ENCODE assay signal across 8 mouse cellular contexts in genomic region chr16:44745471-44745865, GRCm38 (mm10). TPM values are rescaled to one million over a fixed set of nuclear protein-coding genes. Genes with fewer than 3 reads are reported as not detected.
DNase-seq lines count a peak whose midpoint lies in the region; ATAC-seq and TF ChIP-seq lines count a peak whose summit lies in the region.

No protein-coding gene starts in this region.

- POLR2A ChIA-PET in Patski (lab: Charles Lee), result interaction anchor here (1.2 kb wide), 1 partner anchor 352 kb away, joined by 3 read pairs; no protein-coding TSS in a partner anchor

- CTCF ChIA-PET in Patski (lab: Charles Lee), result interaction anchor here (1.2 to 1.5 kb wide), 3 partner anchors 20 to 377 kb away, joined by 3 to 4 read pairs (median 3); no protein-coding TSS in a partner anchor

- DNase-seq in heart, adult 11 months, result no peak
- no peak for DNase-seq in Patski (ENCODE audit: low read depth, low spot score)
- DNase-seq in mesoderm, embryonic 11.5 days (ENCODE audit: low read depth, low spot score), result peak; percentile 16
- no peak for DNase-seq in left cerebral cortex, adult 8-10 months (ENCODE audit: low spot score in 2 of 2)
- DNase-seq in layer of hippocampus, adult 8-10 months (ENCODE audit: low spot score in 2 of 2), result no peak
- no peak for DNase-seq in right cerebral cortex, postnatal 14 days

- H3K4me3 ChIP-seq in heart, embryonic 16.5 days (ENCODE audit: low read length), result peak overlapping the region; percentile 91

- peak overlapping the region; percentile 73 for H3K4me2 ChIP-seq in heart, embryonic 16.5 days (ENCODE audit: low read depth, low read length)

- peaks cover 11% of the 10 kb centered on the region for H3K36me3 ChIP-seq in heart, embryonic 16.5 days (ENCODE audit: control insufficient read depth, insufficient read depth)

- WGBS in heart, embryonic 16.5 days, result 4% methylated on average over 14 of the region's 14 CpGs

- peak overlapping the region; percentile 96 for H3K27ac ChIP-seq in heart, embryonic 16.5 days (ENCODE audit: low read length)

- in situ Hi-C loops in Patski (cut with MboI; ENCODE audit: low pct_unique_long_range_greater_than_20kb), result no loop called here

- H3K9ac ChIP-seq in heart, embryonic 16.5 days (ENCODE audit: low read length), result peak overlapping the region; percentile 96

- peak; percentile 21; the same call in 1 of the 2 replicates for ATAC-seq in heart, embryonic 16.5 days (replicated peaks; ENCODE audit: extremely low read depth, insufficient read depth, low FRiP score)
- ATAC-seq in Patski, result peak; percentile 29
- 0 out of 2 replicates have a peak, but pooled peaks have one; percentile 3 for ATAC-seq in granulocyte monocyte progenitor cell, adult 5-6 weeks (replicated peaks; ENCODE audit: poor library complexity, severe bottlenecking)

- H3K9me3 ChIP-seq in heart, embryonic 16.5 days (replicated peaks; ENCODE audit: control insufficient read depth, low read length), result no peaks in the 10 kb centered on the region

- no peaks in the 10 kb centered on the region for H3K27me3 ChIP-seq in heart, embryonic 16.5 days (ENCODE audit: control insufficient read depth, insufficient read depth, low read length)
- H3K27me3 ChIP-seq in Patski, result no peaks in the 10 kb centered on the region

- TF ChIP-seq CTCF in Patski (IDR thresholded peaks at IDR 0.05), result no peak

- H3K4me1 ChIP-seq in heart, embryonic 16.5 days (ENCODE audit: control insufficient read depth, insufficient read depth, low read length), result peaks cover 15% of the 10 kb centered on the region

RNA-seq across cellular contexts. Expression of gene Gtpbp8, which starts 0.7 kb away (rescaled TPM):
- polyA plus RNA-seq in heart, embryonic 16.5 days (2015; fragmentation: Nextera tagmentation; extraction: Ambion mirVana), result 20.9 and 21.7 TPM in 2 replicates
- 18.2 TPM for polyA plus RNA-seq in Patski (2021)
- total RNA-seq in granulocyte monocyte progenitor cell, adult 5-6 weeks (2014; fragmentation: Nextera tagmentation), result 13.5 and 26.5 TPM in 2 replicates
- 9.0 and 15.9 TPM in 2 replicates for total RNA-seq in granulocyte monocyte progenitor cell, adult 5-6 weeks (2017)
- 10 to 100 TPM; 21.0 to 26.3 (median 23.4) TPM for total RNA-seq in left cerebral cortex, adult 8-10 months (2022)
- 10 to 100 TPM; 20.8 to 27.8 (median 26.8) TPM for total RNA-seq in layer of hippocampus, adult 8-10 months (2022)

RNA-seq across cellular contexts. Expression of gene Cd200r1, which starts 20.1 kb away (rescaled TPM):
- 1.2 and 1.4 TPM in 2 replicates for polyA plus RNA-seq in heart, embryonic 16.5 days (2015; fragmentation: Nextera tagmentation; extraction: Ambion mirVana)
- 0.06 TPM for polyA plus RNA-seq in Patski (2021)
- 6.0 and 13.8 TPM in 2 replicates for total RNA-seq in granulocyte monocyte progenitor cell, adult 5-6 weeks (2014; fragmentation: Nextera tagmentation)
- total RNA-seq in granulocyte monocyte progenitor cell, adult 5-6 weeks (2017), result 2.1 and 7.0 TPM in 2 replicates
- 1 to 10 TPM in 1 of 4 experiments, under 1 TPM in 3; 0.67 to 1.0 (median 0.91) TPM for total RNA-seq in left cerebral cortex, adult 8-10 months (2022)
- total RNA-seq in layer of hippocampus, adult 8-10 months (2022), result under 1 TPM in 3 of 4 experiments, not detected in 1; 0.25 to 0.64 (median 0.56) TPM

RNA-seq across cellular contexts. Expression of gene Nepro, which starts 21.4 kb away (rescaled TPM):
- polyA plus RNA-seq in heart, embryonic 16.5 days (2015; fragmentation: Nextera tagmentation; extraction: Ambion mirVana), result 3.6 and 4.3 TPM in 2 replicates
- polyA plus RNA-seq in Patski (2021), result 12.2 TPM
- 10.0 and 18.7 TPM in 2 replicates for total RNA-seq in granulocyte monocyte progenitor cell, adult 5-6 weeks (2014; fragmentation: Nextera tagmentation)
- total RNA-seq in granulocyte monocyte progenitor cell, adult 5-6 weeks (2017), result 16.9 and 22.4 TPM in 2 replicates
- 1 to 10 TPM; 3.7 to 6.0 (median 5.4) TPM for total RNA-seq in left cerebral cortex, adult 8-10 months (2022)
- total RNA-seq in layer of hippocampus, adult 8-10 months (2022), result 1 to 10 TPM; 5.0 to 9.0 (median 6.0) TPM
